Mouse (Mus musculus): ENCODE measurements around the gene Edem2. TPM values are rescaled to one million over a fixed set of nuclear protein-coding genes. Genes with fewer than 3 reads are reported as not detected.

Edem2 gene
- polyA plus RNA-seq, 1 experiment: 67.4 TPM

Other genes with a start within 250 kb of the Edem2 start
- 23.4 and 32.2 TPM in 2 replicates for gene Acss2, start 211.5 kb downstream of the Edem2 start, polyA plus RNA-seq (2012; rRNA removed)
- gene Ggt7, start 211.2 kb downstream of the Edem2 start, polyA plus RNA-seq (2012; rRNA removed): 4.6 and 6.0 TPM in 2 replicates
- 76.2 and 123 TPM in 2 replicates for gene Gss, start 136.7 kb downstream of the Edem2 start, polyA plus RNA-seq (2012; rRNA removed)
- gene Myh7b, start 118.3 kb downstream of the Edem2 start, polyA plus RNA-seq (2012; rRNA removed): 0.11 and 0.12 TPM in 2 replicates
- gene Trpc4ap, start 37.1 kb downstream of the Edem2 start, polyA plus RNA-seq (2012; rRNA removed): 96.4 and 119 TPM in 2 replicates
- gene Gm17581, start 6.4 kb upstream of the Edem2 start, polyA plus RNA-seq (2012; rRNA removed): not detected in 2 replicates
- 7.9 and 10.1 TPM in 2 replicates for gene Procr, start 21.6 kb upstream of the Edem2 start, polyA plus RNA-seq (2012; rRNA removed)
- gene Mmp24, start 45.9 kb upstream of the Edem2 start, polyA plus RNA-seq (2012; rRNA removed): 0.33 and 1.7 TPM in 2 replicates
- gene BC029722, start 90.0 kb upstream of the Edem2 start, polyA plus RNA-seq (2012; rRNA removed): 19.0 and 22.9 TPM in 2 replicates
- 288 and 346 TPM in 2 replicates for gene Eif6, start 97.5 kb upstream of the Edem2 start, polyA plus RNA-seq (2012; rRNA removed)
- 0.97 and 1.7 TPM in 2 replicates for gene Fam83c, start 105.4 kb upstream of the Edem2 start, polyA plus RNA-seq (2012; rRNA removed)
- 26.7 and 31.3 TPM in 2 replicates for gene Uqcc1, start 200.8 kb upstream of the Edem2 start, polyA plus RNA-seq (2012; rRNA removed)
- gene Gm15557, start 211.3 kb upstream of the Edem2 start, polyA plus RNA-seq (2012; rRNA removed): not detected in 2 replicates
- 0.10 and 0.15 TPM in 2 replicates for gene Gdf5, start 215.9 kb upstream of the Edem2 start, polyA plus RNA-seq (2012; rRNA removed)
- gene Cep250, start 227.0 kb upstream of the Edem2 start, polyA plus RNA-seq (2012; rRNA removed): 4.7 and 8.2 TPM in 2 replicates

All from large intestine, adult 2 months (tissue).